ENCODE assay signal across 8 mouse cellular contexts in genomic region chrX:105928861-105929477, GRCm38 (mm10). TPM values are rescaled to one million over a fixed set of nuclear protein-coding genes. Genes with fewer than 3 reads are reported as not detected.
DNase-seq lines count a peak whose midpoint lies in the region; ATAC-seq lines count a peak whose summit lies in the region.

Atrx (minus strand) TSS chrX:105929403.

- H3K4me3 ChIP-seq in heart, embryonic 12.5 days = peak within 1 kb of the TSS; percentile 81
- peak within 1 kb of the TSS; percentile 74 for H3K4me3 ChIP-seq in liver, embryonic 12.5 days
- peak within 1 kb of the TSS; percentile 60 for H3K4me3 ChIP-seq in stomach, embryonic 15.5 days (replicated peaks)

- peaks cover 8% of the 10 kb centered on the region; the same call in 1 of the 2 replicates for H3K4me1 ChIP-seq in heart, embryonic 12.5 days (replicated peaks)
- H3K4me1 ChIP-seq in liver, embryonic 12.5 days = peaks cover 23% of the 10 kb centered on the region
- H3K4me1 ChIP-seq in stomach, embryonic 15.5 days = no peaks in the 10 kb centered on the region

- H3K27me3 ChIP-seq in heart, embryonic 12.5 days (replicated peaks) = no peaks in the 10 kb centered on the region
- H3K27me3 ChIP-seq in liver, embryonic 12.5 days (replicated peaks) = 0 out of 2 replicates have a peak, but pooled peaks cover 4% of the 10 kb centered on the region
- H3K27me3 ChIP-seq in stomach, embryonic 15.5 days (replicated peaks) = no peaks in the 10 kb centered on the region

- 20% methylated on average over 42 of the region's 42 CpGs for WGBS in heart, embryonic 12.5 days
- 9% methylated on average over 37 of the region's 42 CpGs for WGBS in liver, embryonic 12.5 days (ENCODE audit: insufficient replicate concordance)
- WGBS in stomach, embryonic 15.5 days = 22% methylated on average over 42 of the region's 42 CpGs

- H3K36me3 ChIP-seq in heart, embryonic 12.5 days = no peaks in the 10 kb centered on the region
- H3K36me3 ChIP-seq in liver, embryonic 12.5 days = no peaks in the 10 kb centered on the region; the same call in 1 of the 2 replicates
- H3K36me3 ChIP-seq in stomach, embryonic 15.5 days = no peaks in the 10 kb centered on the region

- H3K9ac ChIP-seq in heart, embryonic 12.5 days = peak within 1 kb of the TSS; percentile 93
- H3K9ac ChIP-seq in liver, embryonic 12.5 days = peak within 1 kb of the TSS; percentile 81
- H3K9ac ChIP-seq in stomach, embryonic 15.5 days = peak within 1 kb of the TSS; percentile 71

- 0 out of 2 replicates have a peak, but pooled peaks cover 3% of the 10 kb centered on the region for H3K9me3 ChIP-seq in heart, embryonic 12.5 days (replicated peaks)
- H3K9me3 ChIP-seq in liver, embryonic 12.5 days (replicated peaks) = no peaks in the 10 kb centered on the region
- H3K9me3 ChIP-seq in stomach, embryonic 15.5 days = no peaks in the 10 kb centered on the region

- DNase-seq in CD4-positive helper T cell, adult 2 months (ENCODE audit: low read depth, low spot score) = peak; percentile 85
- DNase-seq in brain, embryonic 18.5 days (ENCODE audit: low read depth, low spot score) = peak; percentile 77
- peak; percentile 80 for DNase-seq in kidney, postnatal 10 days
- DNase-seq in natural killer cell, adult 2 months (ENCODE audit: low spot score in 2 of 2) = peak; percentile 60 to 72

- peak; percentile 99 for ATAC-seq in erythroid progenitor cell, adult 5-6 weeks (replicated peaks; ENCODE audit: low FRiP score, poor library complexity, severe bottlenecking)
- ATAC-seq in heart, embryonic 12.5 days (ENCODE audit: insufficient number of reproducible peaks, low FRiP score) = peak; percentile 89
- peak; percentile 91 for ATAC-seq in liver, embryonic 12.5 days
- ATAC-seq in stomach, embryonic 15.5 days (ENCODE audit: insufficient read depth, low FRiP score, low read depth) = peak; percentile 94

- peak within 1 kb of the TSS; percentile 92 for H3K27ac ChIP-seq in heart, embryonic 12.5 days (ENCODE audit: poor library complexity, severe bottlenecking)
- H3K27ac ChIP-seq in liver, embryonic 12.5 days = peak within 1 kb of the TSS; percentile 79
- H3K27ac ChIP-seq in stomach, embryonic 15.5 days = peak within 1 kb of the TSS; percentile 88

- H3K4me2 ChIP-seq in heart, embryonic 12.5 days = peak within 1 kb of the TSS; percentile 67
- H3K4me2 ChIP-seq in liver, embryonic 12.5 days = peak within 1 kb of the TSS; percentile 66
- peak within 1 kb of the TSS; percentile 50 for H3K4me2 ChIP-seq in stomach, embryonic 15.5 days

RNA-seq across cellular contexts. Expression of gene Atrx, which starts in this region (rescaled TPM):
- total RNA-seq in erythroid progenitor cell, adult 5-6 weeks (2015; ENCODE audit: low replicate concordance) = 119 and 157 TPM in 2 replicates
- 306 and 315 TPM in 2 replicates for total RNA-seq in erythroid progenitor cell, adult 5-6 weeks (2017; ENCODE audit: low replicate concordance)
- polyA plus RNA-seq in heart, embryonic 12.5 days (2016; fragmentation: Nextera tagmentation; extraction: Ambion mirVana) = 136 and 147 TPM in 2 replicates
- polyA plus RNA-seq in liver, embryonic 12.5 days (2016; fragmentation: Nextera tagmentation; extraction: Ambion mirVana) = 67.8 and 70.1 TPM in 2 replicates
- polyA plus RNA-seq in stomach, embryonic 15.5 days (2015; fragmentation: Nextera tagmentation; extraction: Ambion mirVana) = 160 and 170 TPM in 2 replicates

Comparison
In these comparisons a context has a peak if more than half of its experiments do, and no peak if none do; other contexts are left out.
1. Peak in every context shown above with its lines: DNase-seq, ATAC-seq, H3K4me3 ChIP-seq and H3K27ac ChIP-seq.